Mouse (Mus musculus): ENCODE results near the gene Gm49510.

Gene Gm49510

DNA sequence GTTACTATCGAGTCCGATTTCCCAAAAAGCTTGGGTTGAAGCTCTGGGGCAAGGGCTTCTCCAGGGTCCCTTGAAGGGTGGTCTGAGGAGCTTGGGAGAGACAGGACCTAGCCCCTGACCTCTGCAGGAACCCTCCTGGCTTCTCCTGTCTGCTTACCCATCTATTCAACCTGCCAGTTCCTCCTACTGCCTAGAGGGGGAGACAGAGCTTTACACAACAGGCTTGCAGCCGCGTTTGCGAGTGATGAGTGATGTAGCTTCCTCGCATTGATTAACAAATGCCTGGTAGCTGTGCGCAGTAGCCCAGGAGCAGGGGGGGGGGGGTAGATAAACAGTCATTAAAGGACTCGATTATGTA lies 16.2 kb downstream of the Gm49510 start:
- peak; percentile 90 for DNase-seq (ENCODE audit: low read depth)

DNA sequence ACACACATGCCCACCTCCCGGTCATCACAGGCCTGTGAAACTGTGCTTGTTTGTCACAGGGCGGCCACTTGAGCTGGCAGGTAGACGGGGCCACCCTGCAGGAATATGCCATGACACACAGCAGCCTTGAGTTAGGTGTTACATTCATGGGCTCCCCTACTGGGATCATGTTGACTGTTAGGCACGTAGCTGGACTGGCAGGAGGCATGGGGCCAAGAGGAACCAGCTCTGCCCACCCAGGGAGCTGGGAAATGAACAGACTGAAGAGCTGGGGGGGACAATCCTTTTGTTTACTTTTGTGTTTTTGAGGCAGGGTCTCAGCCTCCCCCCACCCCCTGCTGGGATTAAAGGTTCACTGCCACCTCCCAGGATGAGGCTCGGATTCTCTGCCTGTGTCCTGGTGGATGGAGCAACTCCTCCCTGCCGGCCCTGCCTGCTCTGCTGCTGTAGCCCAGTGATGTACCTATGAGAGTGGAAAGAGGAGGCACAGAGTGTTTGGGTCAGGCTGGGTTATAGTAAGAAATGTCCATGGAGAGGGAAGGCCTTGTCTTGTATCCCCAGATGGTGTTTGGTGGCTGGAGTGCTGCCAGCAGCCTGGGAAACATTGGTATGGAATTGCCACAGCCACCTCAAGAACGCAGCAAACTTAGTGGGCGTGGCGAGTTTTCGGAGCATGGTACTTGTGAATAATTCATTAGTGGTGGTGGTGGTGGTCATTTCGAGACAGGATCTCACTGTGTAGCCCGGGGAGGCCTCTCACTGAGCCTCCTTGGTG lies 16.8 kb downstream of the Gm49510 start:
- no peak for DNase-seq (ENCODE audit: low read depth)

- DNase-seq (ENCODE audit: low read depth): no peak
These were observed 18.7 kb downstream of the Gm49510 start for GRCm38 (mm10) chr15:78918126-78918525.

DNA sequence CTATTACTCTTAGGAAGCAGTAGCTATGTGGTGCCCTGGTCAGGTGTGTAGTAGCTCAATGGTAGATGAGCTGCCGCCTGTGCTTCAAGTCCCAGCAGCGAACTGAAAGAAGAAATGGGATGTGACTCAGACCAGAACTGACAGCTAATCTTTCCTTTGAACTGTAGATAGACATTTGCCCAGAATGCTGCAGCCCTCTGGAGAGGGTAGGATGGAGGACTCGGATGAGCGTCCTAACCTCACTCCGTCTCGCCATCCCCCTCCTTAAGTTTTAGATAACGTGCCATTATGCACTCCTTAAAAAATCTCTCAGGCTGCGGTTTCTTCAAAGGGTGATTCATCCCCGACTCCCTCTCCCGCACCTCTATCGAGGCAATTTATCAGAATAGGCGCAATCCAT lies 20.4 kb downstream of the Gm49510 start:
- no peak for DNase-seq (ENCODE audit: low read depth)

- DNase-seq (ENCODE audit: low read depth): no peak
These were observed 23.2 kb downstream of the Gm49510 start for GRCm38 (mm10) chr15:78922700-78923099.

DNA sequence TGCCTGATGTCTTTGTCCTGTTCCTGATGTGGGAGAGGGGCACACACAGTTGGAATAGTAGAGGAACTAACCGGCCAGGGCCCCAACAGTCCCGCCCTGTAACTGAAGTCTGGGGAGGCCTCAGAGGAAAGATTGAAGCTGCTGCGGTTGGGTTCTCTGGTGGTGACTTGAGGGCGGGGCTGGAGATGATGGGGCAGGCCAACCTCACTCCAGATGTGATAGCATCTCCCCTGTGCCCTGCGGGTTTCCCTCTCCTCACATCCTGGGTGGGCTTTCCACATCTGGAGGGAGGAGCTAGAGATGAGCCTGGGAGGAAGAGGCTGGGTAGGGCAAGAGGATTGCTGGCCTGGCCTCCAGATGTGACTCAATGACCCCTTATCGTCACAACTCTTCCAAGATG lies 24.1 kb downstream of the Gm49510 start:
- peak; percentile 76 for DNase-seq (ENCODE audit: low read depth)

GRCm38 (mm10) chr15:78925129-78925528 lies 25.7 kb downstream of the Gm49510 start:
- DNase-seq (ENCODE audit: low read depth): no peak

DNA sequence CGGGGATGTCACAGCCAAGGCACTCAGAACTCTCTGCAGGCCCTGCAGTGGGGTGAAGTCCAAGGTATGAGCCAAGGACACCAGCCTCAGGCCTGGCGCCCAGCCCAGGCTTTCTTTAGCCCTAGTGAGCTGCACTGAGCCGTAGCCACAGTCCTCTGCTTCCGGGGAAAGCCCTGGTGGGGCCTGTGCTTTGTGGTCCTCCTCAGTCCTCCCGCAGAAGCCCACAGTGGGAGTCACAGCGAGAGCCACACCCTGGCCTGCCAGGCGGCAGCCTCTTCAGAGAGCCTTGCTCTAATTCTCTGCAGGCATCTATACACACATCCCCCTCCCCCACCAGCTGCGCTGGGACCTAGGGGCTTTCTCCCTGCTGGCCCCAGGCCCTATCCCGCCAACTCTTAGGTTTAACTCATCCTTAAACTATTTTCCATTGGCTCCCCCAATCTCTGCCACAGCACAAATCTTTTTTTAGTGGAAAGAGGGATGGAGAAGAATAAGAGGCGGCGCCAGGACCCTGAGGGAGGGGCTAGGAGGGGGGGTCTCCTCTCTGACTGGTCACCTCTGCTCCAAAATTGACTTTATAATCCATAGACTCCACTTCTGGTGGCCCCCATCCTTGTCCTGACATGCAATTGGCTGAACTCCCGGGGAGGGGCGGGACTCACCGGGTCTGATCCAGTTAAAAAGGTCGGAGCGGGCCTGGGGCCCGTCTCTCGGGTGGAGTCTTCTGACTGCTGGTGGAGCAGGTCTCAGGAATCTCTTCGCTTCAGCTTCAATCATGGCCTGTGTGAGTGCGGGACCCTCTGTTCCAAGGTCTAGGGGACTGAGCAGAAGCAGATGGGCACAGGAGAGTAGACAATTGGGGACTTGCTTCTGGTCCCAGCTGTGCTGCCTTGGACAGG lies 26.8 kb downstream of the Gm49510 start, which contains the start of gene Lgals1:
Lgals1 (plus strand) TSS at position 705 of the 899 bp plus-strand sequence.
- DNase-seq (ENCODE audit: low read depth): peak; percentile 70

DNA sequence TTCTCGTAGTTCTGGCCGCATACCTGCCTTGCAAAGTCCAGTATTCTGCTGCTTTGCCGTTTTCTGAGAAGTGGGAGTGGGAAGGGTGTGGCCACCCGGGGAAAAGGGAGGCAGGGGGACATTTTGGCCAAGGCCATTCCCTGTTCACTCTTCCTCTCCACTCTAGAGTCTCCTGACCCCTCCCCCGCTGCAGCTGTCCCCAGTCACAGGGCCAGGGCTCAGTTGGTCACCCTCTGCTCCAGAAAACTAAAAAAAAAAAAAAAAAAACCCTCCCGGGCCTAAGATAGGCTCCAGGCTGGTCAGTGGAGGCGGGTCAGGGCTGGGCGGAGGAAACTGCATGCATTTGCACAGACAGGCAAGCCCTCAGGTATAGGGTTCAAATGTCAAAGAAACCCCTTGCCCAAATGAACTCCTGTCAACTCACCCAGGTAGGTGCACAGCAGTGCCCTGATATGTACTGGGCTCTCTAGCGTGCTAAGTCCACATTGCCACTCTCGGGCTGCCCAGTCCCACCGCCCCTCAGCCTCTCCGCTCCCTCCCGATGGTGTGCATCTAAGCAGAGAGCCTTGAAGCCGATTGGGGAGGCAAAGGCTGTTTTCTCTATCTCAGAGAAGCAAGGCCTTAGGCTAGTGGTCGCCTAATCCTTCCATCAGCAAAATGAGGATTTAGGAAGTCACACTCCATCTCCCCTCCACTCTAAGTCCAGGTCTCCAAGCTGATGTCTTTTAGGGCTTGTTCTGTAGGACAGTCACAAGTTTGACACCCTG lies 27.7 kb downstream of the Gm49510 start:
- DNase-seq (ENCODE audit: low read depth): no peak

- DNase-seq (ENCODE audit: low read depth): peak; percentile 92
These were observed 28.5 kb downstream of the Gm49510 start for GRCm38 (mm10) chr15:78927788-78928457.

- peak; percentile 50 for DNase-seq (ENCODE audit: low read depth)
These were observed 29.1 kb downstream of the Gm49510 start for GRCm38 (mm10) chr15:78928539-78928938.

GRCm38 (mm10) chr15:78930192-78930706 lies 30.8 kb downstream of the Gm49510 start:
- DNase-seq (ENCODE audit: low read depth): no peak

- no peak for DNase-seq (ENCODE audit: low read depth)
These were observed 31.4 kb downstream of the Gm49510 start for GRCm38 (mm10) chr15:78930801-78931426.

DNA sequence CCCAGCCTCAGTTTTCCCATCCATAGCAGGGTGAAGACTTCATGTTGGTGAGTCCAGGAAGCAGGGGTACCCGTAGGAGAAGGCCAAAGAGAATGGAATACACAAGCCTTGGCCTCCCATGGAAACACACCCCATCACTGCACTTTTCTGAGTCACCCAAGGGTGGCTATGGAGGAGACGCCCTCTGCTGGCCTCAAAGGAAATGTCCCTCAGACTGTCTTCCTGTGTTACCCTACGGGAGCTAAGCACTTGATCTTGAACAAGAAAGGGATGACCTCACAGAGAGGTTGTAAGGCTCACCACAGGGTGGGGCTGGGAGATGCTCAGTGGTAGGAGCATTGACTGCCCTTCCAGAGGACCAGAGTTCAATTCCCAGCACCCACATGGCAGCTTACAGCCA lies 32.1 kb downstream of the Gm49510 start:
- peak; percentile 91 for DNase-seq (ENCODE audit: low read depth)

DNA sequence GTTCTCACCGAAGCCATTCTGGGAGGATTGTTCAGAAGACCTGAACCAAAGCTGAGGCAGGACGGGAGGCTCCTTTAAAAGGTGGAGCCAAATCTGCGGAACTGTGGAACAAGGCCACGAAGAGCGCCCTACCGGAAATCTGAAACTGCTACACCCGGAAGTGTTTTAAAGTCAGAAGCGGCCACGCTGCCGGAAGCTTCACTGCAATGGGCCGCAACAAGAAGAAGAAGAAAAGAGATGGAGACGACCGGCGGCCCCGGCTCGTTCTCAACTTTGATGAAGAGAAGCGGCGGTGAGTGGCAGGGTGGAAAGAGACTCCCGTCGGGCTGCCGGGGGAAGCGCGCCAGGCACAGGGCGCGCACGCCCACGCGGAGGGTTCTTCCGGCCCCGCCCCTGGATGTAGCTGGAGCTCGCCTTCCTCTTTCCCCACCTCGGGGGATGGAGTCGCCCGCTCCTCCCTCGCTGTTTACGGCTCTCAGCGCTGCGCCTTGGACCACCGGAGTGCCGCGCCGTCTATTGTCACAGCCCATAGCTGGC lies 35.4 kb downstream of the Gm49510 start, which contains the start of gene Nol12:
Nol12 (plus strand) TSS at position 150 of the 537 bp plus-strand sequence.
- DNase-seq (ENCODE audit: low read depth): peak; percentile 95

DNA sequence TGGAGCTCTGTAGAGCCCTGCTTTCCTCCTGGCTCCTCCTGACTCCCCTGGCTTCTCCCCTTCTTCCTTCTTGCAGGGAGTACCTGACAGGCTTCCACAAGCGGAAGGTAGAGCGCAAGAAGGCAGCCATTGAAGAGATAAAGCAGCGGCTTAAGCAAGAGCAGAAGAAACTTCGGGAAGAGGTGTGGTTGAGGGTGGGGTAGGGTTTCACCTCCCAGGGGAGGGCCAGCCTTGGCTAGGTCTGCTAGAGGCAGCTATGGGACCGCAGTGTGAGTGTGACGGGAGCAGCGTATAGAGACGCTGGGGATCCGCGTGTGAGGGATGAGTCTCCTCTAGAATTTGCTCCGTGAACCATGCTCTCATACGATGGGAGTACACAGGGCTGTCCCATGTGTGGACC lies 36.9 kb downstream of the Gm49510 start:
- DNase-seq (ENCODE audit: low read depth): no peak

GRCm38 (mm10) chr15:78937311-78937710 lies 37.8 kb downstream of the Gm49510 start:
- DNase-seq (ENCODE audit: low read depth): no peak

DNA sequence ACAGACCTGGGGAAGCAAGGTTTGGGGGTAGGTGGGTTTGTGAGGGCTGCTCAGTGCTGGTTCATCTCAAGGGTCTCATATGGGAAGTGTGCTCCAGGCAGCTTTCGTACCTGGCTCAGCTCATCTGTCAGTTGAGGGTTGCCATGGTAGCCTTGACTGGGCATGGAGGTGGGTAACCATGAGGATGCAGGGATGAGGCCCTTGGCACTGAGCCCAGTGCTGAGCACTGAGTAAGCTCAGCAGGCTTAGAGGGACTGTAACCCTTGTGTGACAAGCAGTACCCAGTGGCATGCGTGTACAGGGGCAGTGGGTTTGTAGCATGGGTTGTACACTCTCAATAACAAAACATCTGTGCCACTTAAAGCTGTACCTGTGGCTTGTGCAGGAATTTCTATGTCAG lies 38.5 kb downstream of the Gm49510 start:
- DNase-seq (ENCODE audit: low read depth): no peak

GRCm38 (mm10) chr15:78940325-78940724 lies 40.9 kb downstream of the Gm49510 start:
- DNase-seq (ENCODE audit: low read depth): no peak

- DNase-seq (ENCODE audit: low read depth): peak; percentile 70
These were observed 43.2 kb downstream of the Gm49510 start for GRCm38 (mm10) chr15:78942663-78943062.

- DNase-seq (ENCODE audit: low read depth): no peak
These were observed 46.8 kb downstream of the Gm49510 start for GRCm38 (mm10) chr15:78946232-78946631.
